Mouse (Mus musculus) MEL-GATA-1-ER (cell line): ENCODE data around the gene Bace1.
"Not testable (repeated sequence)": the region's sequence is repeated elsewhere in the genome, so short reads cannot be mapped to it uniquely, and the experiment has no call there.

Source experiments
- DNase-seq: peaks from one replicate; pipeline ENCODE4 v3.0.0-alpha.2; 2012; ENCODE audit warnings: low read depth; ENCODE audit errors: extremely low read depth

Bace1 gene

DNA sequence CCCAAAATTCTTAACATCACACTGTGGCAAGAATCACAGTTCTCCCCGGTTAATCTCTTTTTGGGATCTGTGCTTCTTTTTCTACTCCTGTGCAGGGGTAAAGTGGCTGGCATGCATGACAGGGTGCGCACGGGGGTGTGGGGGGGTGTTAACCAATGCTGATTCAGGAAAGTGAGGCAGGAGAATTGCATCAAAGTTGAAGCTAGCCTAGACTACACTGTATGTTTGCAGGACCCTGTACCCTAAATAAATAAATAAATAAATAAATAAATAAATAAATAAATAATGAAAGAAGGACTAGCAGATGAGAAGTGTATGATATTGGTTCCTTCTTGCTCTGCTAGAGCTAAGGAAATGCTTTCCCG, 329 bp upstream of the Bace1 start:
- no peak for DNase-seq

DNA sequence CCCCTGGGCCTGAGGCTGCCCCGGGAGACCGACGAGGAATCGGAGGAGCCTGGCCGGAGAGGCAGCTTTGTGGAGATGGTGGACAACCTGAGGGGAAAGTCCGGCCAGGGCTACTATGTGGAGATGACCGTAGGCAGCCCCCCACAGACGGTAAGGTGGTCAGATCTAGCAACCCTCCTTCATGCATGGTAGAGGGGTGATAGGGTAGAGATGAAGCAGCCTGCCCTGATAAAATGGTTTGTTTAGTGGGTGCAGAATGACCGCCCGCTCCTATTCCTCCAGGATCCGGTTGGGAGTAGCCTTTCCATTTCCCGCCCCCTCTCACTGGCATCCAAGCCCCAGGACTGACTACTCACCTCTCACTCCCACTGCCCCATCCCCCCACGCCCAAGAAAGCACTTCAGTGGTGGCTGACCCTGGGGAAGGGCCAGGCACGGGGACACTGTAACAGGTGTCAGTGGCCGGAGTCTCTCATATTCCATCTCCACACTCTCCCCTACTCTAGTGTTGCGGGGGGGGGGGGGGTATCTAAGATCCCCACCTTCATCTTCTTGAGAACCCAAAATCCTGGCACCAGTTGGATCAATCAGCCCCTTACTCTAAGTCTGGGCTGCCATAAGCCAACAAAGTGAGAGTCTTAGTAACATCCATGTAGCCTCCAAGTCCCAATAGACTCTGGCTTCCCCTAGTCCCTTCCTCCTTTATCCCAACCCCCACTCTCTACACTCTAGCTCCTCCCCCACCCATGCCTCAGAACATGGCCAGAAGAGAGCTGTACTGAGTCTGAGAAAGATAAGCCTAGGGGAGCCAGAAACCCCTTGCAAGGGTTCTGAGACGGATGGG, 980 bp downstream of the Bace1 start:
- no peak for DNase-seq

DNA sequence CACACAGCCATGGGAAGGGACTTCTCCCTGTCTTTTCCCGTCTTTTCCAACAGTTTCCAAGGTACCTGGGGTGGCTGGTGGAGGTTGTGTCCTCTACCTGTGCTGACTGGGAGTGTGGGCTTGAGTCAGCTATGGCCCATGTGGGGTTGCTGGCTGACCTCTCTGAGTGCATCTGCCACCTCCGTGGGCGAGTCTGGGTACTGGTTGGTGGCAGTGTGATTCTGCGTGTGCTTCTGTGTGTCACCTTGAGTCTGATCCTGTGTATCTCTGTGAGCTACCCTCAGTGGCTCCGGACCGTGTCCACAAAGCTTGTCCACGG, 1.6 kb downstream of the Bace1 start:
- no peak for DNase-seq

DNA sequence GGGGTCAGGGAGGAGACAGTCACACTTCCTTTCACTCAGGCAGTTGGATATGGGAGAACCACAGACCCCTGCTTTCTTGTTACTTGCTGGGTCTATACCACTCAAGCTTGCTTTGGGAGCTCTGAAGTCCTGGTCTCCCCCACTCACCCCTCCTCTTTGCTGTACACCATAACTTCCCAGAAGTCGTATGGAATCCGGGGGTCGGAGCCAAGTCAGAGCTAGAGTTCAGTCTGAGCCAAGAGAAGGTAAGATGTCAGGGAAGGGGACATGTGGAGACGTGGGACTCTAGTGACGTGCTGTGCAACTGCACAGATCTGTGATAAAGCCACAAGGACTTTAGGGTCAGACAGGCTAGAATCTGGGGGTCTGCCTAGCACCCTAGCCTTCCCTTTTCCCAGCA, 2.0 kb downstream of the Bace1 start:
- DNase-seq, result no peak

DNA sequence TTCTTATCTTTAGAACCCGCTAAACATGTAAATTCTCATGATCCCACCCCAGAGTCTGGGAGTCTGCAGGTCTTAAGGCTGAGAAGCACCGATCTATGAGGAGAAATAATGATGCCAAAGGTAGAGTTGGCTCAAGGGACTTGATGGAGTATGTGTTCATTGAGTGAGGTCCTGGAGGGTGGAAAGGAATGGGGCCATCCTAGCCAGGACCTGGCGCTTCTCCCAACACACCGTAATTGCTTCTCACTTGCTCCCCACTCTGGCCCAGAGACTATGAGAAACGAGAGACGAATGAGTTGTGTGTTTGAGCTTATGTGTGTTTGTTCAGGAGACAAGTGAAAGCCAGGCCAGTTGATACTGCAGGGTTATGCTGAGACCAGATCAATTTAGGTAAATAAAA, 3.1 kb downstream of the Bace1 start:
- DNase-seq, result no peak

DNA sequence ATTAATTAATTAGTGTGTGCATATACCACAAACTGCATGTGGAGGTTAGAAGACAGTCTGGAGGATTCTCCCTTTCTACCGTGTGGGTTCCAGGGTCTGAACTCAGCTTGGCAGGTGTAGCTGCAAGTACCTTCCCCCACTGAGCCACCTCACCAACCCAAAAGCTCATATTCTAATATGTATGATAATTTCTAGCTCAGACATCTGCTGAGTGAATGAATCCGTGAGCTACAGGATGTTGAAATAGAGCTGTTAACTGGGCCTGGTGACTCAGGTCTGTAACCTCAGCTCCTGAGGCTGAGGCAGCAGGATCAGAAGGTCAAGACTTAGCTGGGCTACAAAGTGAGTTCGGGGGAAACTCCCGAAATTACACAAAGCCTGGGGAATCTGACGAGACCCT, 4.6 kb downstream of the Bace1 start:
- no peak for DNase-seq

DNA sequence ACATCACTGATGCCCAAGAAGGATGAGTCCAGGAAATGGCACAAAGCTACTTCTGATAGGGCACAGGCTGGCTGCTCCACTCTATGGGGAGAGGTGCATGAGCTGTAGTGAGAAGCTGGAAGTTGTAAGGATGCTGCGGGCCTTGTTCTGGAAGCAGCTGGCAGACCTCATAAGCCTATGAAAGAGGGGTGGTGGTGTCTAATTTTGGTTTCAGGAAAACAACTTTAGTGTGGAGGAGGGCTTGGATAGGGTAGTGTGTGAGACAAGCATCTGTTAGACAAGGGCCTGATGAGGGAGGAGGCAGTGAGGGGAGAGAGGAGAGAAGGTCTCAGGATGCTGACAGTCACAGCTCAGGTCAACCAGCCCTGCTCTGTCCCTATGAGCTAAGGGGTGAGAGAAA, 5.4 kb downstream of the Bace1 start:
- no peak for DNase-seq

DNA sequence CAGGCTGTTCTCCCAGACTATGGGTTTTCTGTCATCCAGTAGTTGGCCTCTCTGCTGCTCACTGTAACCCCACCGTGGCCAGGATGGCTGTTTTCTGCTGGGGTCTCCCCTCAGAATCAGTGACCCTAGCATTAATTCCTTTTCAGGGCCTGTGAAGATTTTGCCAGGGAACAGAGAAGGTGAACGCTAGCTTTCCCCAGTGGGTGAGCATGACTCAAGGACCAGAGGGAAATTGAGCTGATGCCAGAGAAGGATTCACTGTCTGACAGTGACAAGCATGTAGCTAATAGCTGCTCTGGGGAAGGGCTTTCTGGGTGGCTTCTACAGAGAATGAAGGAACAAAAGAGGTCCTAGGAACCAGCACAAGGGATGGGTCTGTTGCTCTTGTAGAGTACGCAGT, 7.2 kb downstream of the Bace1 start:
- no peak for DNase-seq

DNA sequence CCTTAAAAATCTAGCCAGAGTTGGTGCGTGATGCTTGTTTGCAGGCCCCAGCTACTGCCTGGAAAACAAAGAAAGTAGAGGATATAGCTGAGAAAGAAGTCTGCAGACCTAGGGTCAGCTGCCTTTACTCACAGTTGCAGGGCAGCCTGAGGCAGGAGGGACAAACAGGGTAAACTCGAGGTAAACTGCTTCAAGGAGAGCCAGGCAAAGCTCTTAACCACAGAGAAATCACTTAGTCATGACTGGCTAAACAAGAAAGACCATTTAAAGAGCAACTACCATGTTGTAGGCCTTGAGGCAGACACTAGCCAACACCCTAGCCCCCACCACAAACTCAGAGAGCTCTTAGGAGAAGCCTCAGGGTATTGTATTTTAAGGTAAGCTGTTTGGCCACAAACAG, 7.8 kb downstream of the Bace1 start:
- DNase-seq, result not testable (repeated sequence)

DNA sequence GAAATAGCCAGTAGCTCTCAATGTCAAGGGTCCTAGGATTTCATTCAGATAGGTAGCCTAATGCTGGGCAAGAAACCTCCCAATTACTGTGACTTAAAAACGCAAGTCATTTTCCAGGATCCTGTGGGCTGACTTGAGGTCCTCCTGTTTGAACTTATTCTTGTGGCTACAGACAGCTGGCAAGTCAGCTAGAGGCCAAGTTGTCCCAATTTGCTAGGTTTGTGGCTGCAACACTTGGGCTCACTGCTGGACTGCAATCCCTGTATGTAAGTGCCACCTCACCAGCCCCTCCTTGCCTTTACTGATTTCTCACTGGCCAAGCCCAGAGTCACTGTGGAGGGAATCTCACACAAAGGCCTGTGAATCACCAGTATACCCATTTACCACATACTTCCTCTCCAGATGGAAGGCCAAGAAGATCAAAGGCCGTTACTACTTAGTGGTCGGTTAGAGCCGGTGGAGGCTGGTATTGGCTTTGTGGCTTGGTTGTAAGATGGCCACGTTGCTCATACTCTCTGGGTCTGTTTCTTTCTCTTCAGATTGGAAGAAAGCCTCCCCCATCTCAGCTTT, 8.6 kb downstream of the Bace1 start:
- no peak for DNase-seq

DNA sequence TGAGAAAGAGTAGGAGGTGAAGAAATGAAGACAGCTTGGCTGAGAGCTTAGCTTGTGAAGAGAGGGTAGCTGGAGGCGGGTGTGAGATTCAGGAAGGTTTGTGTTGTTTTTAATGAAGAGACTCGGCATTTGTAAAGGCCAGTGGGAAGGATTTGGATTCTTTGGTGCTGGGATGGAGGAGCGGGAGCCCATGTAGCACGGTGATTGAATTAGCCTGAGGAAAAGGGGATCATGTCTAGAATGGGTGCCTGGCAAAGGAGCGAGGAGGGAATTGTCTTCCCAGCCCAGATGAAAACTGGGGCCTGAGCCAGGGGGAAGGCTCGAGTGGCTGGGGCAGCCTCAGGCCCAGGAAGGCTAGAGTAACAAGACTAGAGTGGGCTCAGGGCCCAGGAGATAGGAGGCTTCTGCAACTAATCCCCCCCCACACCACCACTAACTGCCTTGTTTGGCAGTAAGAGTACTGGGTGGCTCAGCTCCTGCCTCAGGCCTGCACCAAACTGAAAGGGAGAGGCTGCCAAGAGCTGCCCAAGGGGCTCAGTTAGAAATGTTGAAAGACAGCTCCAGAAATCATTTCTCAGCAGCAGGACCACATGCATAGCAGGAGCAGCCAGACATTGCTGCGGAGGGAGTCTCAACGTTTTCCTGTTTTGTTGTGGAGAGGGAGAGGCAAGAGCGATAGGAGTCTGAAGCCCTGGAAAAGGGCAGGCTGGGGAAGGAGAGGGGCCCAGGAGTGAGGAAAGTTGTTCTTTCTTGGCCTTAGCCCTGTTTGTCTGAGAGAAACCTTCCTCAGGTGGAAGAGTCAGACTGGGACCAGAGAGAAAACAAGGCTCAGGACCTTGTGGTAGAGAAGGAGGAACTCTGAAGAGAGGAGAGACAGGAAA, 11.4 kb downstream of the Bace1 start:
- DNase-seq, result no peak

DNA sequence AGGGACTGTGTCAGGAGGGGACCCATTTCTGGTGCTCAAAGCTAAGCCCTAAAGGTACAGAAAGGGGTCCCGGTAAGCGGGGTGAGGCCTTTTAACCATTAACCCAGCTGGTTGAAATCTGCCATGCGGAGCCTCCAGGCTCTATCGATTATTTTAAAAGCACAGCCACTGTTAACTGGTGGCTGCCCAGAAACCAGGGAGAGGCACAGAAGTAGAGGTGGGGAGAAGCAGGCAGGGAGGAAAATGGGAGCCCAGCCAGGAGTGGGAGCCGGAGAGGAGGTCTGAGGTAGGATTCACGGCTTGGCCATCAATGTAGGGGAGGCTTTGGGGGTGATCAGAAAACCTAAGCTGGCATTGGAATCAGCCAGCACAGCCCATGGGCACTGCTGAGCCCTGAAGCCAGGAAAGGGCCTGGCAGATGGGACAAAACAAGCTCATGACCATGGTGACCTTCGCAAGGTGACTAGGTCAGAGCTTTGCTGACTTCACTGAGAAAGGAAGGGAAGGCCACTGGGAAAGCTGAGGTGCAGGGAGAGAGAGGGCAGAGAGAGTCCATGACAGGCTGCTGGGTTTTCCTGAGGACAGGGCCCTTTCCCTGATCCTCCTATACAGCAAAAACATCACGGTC, 12.3 kb downstream of the Bace1 start:
- DNase-seq, result no peak

DNA sequence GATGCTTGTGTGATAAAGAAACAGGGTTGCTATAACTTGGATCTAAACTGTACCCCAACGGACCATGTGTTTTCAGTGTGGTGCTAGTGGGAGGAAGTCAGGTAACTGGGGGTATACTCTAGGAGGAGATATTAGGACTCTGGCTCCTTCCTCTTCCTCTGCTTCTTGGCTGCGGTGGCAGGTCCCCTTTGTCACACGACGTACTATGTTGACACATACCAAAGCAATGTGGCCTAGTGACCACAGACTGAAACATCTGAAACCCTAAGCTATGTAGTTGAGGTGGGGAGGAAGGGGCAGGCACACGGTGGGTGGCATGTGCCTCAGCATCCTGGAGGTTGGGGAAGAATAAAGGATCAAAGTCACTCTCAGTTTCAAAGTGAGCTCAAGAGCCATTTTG, 12.9 kb downstream of the Bace1 start:
- no peak for DNase-seq

DNA sequence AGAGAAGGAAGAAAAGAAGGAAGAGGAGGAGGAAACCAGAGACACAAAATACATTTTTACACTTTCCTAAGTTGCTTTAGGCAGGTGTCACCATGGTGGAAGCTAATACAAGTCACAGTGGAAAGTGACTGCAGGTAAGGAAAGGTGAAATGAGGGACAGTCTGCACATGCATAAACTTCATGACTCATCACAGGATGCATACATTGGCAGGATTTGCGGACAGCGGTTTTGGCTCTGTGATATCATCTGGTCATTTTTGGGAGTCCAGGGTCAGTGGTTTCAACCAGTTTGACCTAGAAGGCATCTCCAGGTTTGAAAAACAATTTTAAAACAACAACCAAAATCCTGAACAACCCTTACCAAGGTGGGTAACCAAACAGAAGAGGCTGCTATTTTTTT, 13.4 kb downstream of the Bace1 start:
- DNase-seq, result no peak

DNA sequence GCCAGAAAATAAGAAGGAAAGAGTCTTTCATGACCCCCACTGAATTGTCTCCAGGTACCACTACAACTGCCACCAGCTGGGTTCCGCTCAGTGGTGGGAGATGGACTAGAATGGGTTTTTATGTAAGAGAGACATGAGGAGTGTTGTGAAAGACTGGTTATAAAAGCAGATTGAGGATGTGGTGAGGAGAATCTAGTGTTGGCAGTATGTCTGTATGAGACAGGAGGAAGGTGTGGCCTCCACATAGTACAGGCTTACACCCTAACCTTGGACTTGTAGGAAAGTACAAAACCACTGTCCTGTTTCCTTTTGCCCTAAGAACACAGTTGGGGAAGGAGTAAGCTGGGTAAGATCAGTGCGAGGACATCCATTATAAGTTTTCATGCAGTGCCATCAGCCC, 15.3 kb downstream of the Bace1 start:
- DNase-seq, result no peak

DNA sequence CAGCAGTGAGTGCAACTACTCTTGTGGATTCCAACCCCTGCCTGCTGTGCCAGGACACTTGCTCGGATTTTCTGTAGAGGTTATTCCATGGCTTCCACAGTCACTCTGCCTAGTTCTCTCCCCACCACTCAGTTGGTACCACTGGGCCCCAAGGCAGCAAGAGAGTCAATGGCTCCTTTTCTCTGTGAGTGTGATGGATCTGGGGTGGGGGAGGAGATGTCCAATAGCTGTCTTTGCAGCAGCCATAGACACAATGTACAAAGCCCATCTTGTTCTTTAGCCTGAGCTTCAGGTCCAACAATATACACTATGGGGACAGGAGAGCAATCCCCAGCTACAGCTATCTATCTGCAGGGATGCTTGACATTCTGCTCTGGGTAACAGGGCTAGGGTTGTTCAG, 15.8 kb downstream of the Bace1 start:
- no peak for DNase-seq

DNA sequence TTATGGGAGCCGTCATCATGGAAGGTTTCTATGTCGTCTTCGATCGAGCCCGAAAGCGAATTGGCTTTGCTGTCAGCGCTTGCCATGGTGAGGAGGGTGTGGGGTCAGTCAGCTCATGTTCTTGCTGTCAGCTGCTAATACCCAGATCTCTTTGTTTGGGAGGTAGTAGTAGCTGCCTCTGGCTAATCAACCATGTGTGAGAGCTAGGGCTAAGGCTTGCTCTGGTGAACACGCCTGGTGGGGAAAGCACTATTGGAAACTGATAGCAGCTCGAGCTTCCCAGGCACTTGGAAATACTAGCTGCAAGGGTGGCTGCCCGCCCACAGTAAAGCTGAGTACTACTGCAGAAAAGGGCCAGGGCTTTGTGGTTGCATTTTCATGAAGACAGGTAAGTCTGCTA, 21.0 kb downstream of the Bace1 start:
- no peak for DNase-seq

DNA sequence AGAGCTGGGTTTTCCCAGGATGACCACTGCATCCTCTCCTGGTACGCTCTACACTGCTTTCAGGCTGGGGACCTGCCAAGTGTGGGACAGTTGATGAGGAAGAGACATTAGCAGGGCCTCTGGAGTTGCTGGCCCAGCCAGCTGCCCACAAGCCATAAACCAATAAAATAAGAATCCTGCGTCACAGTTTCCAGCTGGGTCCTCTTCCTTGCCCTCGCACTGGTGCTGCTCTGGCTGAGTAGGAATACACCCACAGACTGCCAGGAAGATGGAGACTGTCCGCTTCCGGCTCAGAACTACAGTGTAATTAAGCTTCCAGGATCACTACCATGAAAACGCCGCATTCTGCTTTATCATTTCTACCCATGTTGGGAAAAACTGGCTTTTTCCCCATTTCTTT, 23.4 kb downstream of the Bace1 start:
- DNase-seq, result no peak

DNA sequence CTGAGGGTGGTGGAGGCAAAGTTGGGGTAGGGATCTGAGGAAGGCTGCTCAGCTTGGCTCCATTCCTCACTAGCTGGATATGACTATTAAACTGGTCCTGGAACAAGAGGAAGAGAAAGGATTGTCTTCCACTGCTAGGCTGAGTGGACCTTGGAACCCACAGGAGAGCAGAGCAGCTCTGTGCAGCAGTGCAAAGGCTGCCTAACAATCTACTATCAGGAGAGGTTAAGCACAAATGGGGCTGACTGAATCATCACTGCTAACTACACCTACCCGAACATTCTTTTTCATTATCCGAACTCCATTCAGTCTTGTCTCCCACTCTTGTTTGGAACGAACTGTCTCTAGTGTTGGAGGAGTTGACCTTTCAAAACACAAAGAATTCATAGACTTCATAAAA, 30.8 kb downstream of the Bace1 start:
- no peak for DNase-seq

DNA sequence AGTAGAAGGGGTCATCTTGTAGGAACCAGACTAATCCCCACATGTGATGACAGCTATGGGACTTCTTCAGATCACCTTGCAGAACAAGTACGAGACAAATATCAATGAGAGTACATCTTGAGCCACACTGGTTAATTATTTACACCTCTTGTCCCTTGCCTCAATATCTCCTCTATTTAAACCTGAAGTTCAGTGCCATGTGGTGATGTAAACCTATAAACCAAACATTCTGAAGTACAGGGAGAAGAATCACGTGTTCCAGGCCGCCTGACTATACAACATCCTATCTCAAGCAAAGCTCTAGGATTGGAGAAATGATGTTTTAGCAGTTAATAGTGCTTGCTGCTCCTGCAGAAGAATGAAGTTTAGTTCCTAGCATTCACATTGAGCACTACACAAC, 31.9 kb downstream of the Bace1 start:
- no peak for DNase-seq

DNA sequence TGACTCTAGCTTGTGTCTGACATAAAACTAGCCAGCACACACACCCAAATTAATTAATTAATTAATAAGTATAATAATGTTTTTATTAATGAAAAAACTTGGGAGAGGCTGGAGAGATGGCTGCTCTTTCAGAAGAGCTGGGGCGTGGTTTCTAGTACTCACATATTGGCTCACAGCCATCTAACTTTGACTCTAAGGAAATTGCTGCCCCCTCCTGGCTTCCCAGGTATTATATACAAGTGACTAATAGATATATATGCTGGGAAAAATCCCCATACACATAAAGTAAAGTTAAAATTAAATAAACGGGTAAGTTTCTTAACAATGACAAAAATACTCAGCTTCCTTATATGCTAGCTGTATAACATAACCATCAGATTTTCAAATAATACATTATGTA, 39.5 kb downstream of the Bace1 start:
- no peak for DNase-seq

DNA sequence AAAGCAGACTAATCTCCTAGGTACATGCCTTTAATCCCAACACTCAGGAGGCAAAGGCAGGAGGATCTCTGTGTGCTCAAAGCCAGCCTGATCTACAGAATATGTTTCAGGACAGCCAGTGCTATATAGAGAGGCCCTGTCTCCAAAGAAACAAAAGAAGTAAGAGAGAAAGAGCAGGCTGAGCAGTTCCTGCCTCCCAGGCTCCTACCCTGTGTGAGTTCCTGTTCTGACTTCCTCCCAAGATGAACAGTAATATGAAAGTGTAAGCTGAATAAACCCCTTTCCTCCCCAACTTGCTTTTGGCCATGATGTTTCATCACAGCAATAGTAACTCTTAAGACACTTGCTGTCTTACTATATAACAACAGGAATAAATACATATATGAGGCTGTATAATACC, 55.3 kb downstream of the Bace1 start:
- no peak for DNase-seq
